In the genomic region with DNA sequence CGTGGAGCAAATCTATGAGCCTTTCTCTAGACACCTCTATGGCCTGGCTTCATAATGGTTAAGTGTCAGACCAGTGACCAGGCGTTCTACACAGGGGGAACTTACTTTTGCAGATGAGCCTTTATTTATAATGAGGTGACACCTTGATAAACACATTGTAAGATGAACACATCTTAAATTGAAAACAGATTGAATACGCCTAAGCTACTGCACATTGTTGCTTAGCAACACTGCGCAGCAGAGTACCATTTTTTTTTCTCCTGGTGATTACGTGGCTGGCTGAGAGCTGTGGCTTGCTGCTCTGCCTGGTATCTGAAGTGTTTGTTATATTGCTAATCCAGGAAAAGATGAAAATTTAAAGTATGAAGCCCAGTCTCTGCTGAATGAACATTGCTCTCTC, we compare ENCODE assay signal across 16 mouse cellular contexts. TPM values are rescaled to one million over a fixed set of nuclear protein-coding genes. Genes with fewer than 3 reads are reported as not detected.
DNase-seq lines count a peak whose midpoint lies in the region; ATAC-seq and TF ChIP-seq lines count a peak whose summit lies in the region.
"Had no signal": no experiment of that assay in that cellular context is flagged by ENCODE, and none has a peak within 500 bp of the region (broad histone marks: within the 10 kb centered on the region; RNA-seq: fewer than 3 reads in every experiment).

No protein-coding gene starts in this region.

- H3K4me1 ChIP-seq in forebrain, embryonic 13.5 days, result peaks cover 30% of the 10 kb centered on the region
- H3K4me1 ChIP-seq in hindbrain, embryonic 16.5 days (ENCODE audit: control insufficient read depth, insufficient read depth, low read depth, low read length), result no peaks in the 10 kb centered on the region; the same call in 1 of the 2 replicates
- H3K4me1 ChIP-seq: heart, embryonic 15.5 days; lung, embryonic 15.5 days had no signal

- H3K9ac ChIP-seq in forebrain, embryonic 13.5 days, result no peak overlapping the region
- H3K9ac ChIP-seq in hindbrain, embryonic 16.5 days (ENCODE audit: low read depth, low read length), result no peak overlapping the region
- H3K9ac ChIP-seq: heart, embryonic 15.5 days; lung, embryonic 15.5 days had no signal

- no peak overlapping the region; the same call in 1 of the 2 replicates for H3K4me2 ChIP-seq in forebrain, embryonic 13.5 days
- H3K4me2 ChIP-seq in hindbrain, embryonic 16.5 days (ENCODE audit: low read length), result no peak overlapping the region
- H3K4me2 ChIP-seq: heart, embryonic 15.5 days; lung, embryonic 15.5 days had no signal

- DNase-seq in left cerebral cortex, adult 9 months (ENCODE audit: low spot score in 2 of 2), result peak; percentile 15 to 26
- DNase-seq in left cerebral cortex, adult 18-20 months (ENCODE audit: low spot score in 2 of 2), result no peak
- peak; percentile 36 for DNase-seq in retina, postnatal 1 day
- no peak for DNase-seq in right cerebral cortex, postnatal 10 days (ENCODE audit: low spot score in 2 of 2)
- DNase-seq in gastrocnemius, adult 2 months, result no peak
- DNase-seq in ovary, postnatal 36 days (ENCODE audit: low spot score), result no peak
- DNase-seq: adrenal gland, postnatal 25 days; cerebellum, adult 11-12 months; embryo, embryonic 11 days; gastrocnemius, postnatal 36 days; kidney, postnatal 36 days had no signal

- intact Hi-C loops in gastrocnemius, adult 2 months (cut with DNase I), result no loop called here

- peak overlapping the region; percentile 75 for H3K27ac ChIP-seq in forebrain, embryonic 13.5 days
- H3K27ac ChIP-seq in hindbrain, embryonic 16.5 days (ENCODE audit: low read depth, low read length), result peak overlapping the region; percentile 71; the same call in 1 of the 2 replicates
- no peak overlapping the region for H3K27ac ChIP-seq in gastrocnemius, adult 2 months
- H3K27ac ChIP-seq: heart, embryonic 15.5 days; lung, embryonic 15.5 days had no signal

- no peak for TF ChIP-seq CTCF in gastrocnemius, adult 2 months (IDR thresholded peaks at IDR 0.05)

- no peaks in the 10 kb centered on the region for H3K9me3 ChIP-seq in forebrain, embryonic 13.5 days (replicated peaks)
- H3K9me3 ChIP-seq in hindbrain, embryonic 16.5 days (ENCODE audit: control insufficient read depth, low read length), result no peaks in the 10 kb centered on the region
- H3K9me3 ChIP-seq: heart, embryonic 15.5 days; lung, embryonic 15.5 days had no signal

- 12% methylated on average over 5 of the region's 5 CpGs for WGBS in forebrain, embryonic 13.5 days
- 4% methylated on average over 5 of the region's 5 CpGs for WGBS in hindbrain, embryonic 16.5 days

- H3K4me3 ChIP-seq in forebrain, embryonic 13.5 days, result no peak overlapping the region
- H3K4me3 ChIP-seq in hindbrain, embryonic 16.5 days (ENCODE audit: low read length), result no peak overlapping the region
- H3K4me3 ChIP-seq in gastrocnemius, adult 2 months, result no peak overlapping the region
- H3K4me3 ChIP-seq: heart, embryonic 15.5 days; lung, embryonic 15.5 days had no signal

- H3K36me3 ChIP-seq in forebrain, embryonic 13.5 days (ENCODE audit: poor library complexity, severe bottlenecking), result no peaks in the 10 kb centered on the region
- no peaks in the 10 kb centered on the region for H3K36me3 ChIP-seq in hindbrain, embryonic 16.5 days (ENCODE audit: control insufficient read depth, insufficient read depth, low read length)
- H3K36me3 ChIP-seq: heart, embryonic 15.5 days; lung, embryonic 15.5 days had no signal

- H3K27me3 ChIP-seq in forebrain, embryonic 13.5 days, result peaks cover 92% of the 10 kb centered on the region
- H3K27me3 ChIP-seq in hindbrain, embryonic 16.5 days (replicated peaks; ENCODE audit: control insufficient read depth, insufficient read depth, low read length), result peaks cover 54% of the 10 kb centered on the region

- peak; percentile 80 for ATAC-seq in forebrain, embryonic 13.5 days
- peak; percentile 82 for ATAC-seq in hindbrain, embryonic 16.5 days

RNA-seq across cellular contexts. Expression of gene Zdbf2, which starts 17.0 kb away (rescaled TPM):
- 10 to 100 TPM; 12.9 to 23.3 TPM for total RNA-seq in left cerebral cortex, adult 18-20 months (2021)
- polyA plus RNA-seq in forebrain, embryonic 13.5 days (2015; fragmentation: Nextera tagmentation; extraction: Ambion mirVana), result 41.7 and 43.7 TPM in 2 replicates
- polyA plus RNA-seq in hindbrain, embryonic 16.5 days (2015; fragmentation: Nextera tagmentation; extraction: Ambion mirVana), result 28.7 and 36.3 TPM in 2 replicates
- total RNA-seq in gastrocnemius, adult 2 months (2021), result 1 to 10 TPM; 1.0 TPM

RNA-seq across cellular contexts. Expression of gene Gpr1, which starts 41.7 kb away (rescaled TPM):
- total RNA-seq in left cerebral cortex, adult 18-20 months (2021), result under 1 TPM; 0.53 to 0.73 TPM
- polyA plus RNA-seq in forebrain, embryonic 13.5 days (2015; fragmentation: Nextera tagmentation; extraction: Ambion mirVana), result 0.14 and 0.48 TPM in 2 replicates
- 0.86 and 1.0 TPM in 2 replicates for polyA plus RNA-seq in hindbrain, embryonic 16.5 days (2015; fragmentation: Nextera tagmentation; extraction: Ambion mirVana)
- total RNA-seq in gastrocnemius, adult 2 months (2021), result under 1 TPM; 0.56 to 0.64 TPM
- total RNA-seq: adrenal gland, postnatal 25 days had no signal
- polyA plus RNA-seq: intestine, embryonic 14.5 days; lung, embryonic 15.5 days had no signal

Comparison
In these comparisons a context has a peak if more than half of its experiments do, and no peak if none do; other contexts are left out.
1. DNase-seq: peak in left cerebral cortex, adult 9 months (2 of 2) and retina, postnatal 1 day (single experiment); none in left cerebral cortex, adult 18-20 months (0 of 2), right cerebral cortex, postnatal 10 days (0 of 2), gastrocnemius, adult 2 months (single experiment) and ovary, postnatal 36 days (single experiment).
2. RNA of gene Zdbf2, which starts 17.0 kb away (total RNA-seq): 12.9 to 23.3 TPM in left cerebral cortex, adult 18-20 months; 1.0 TPM in gastrocnemius, adult 2 months; every median in the first group is over 4 times any median in the second.